Mouse (Mus musculus) embryonic facial prominence, embryonic 15.5 days (tissue): Measurements from ENCODE around the gene Raet1d. TPM values are rescaled to one million over a fixed set of nuclear protein-coding genes. Genes with fewer than 3 reads are reported as not detected.
"Not testable (repeated sequence)": the region's sequence is repeated elsewhere in the genome, so short reads cannot be mapped to it uniquely, and the experiment has no call there.

ENCODE experiments used
- ATAC-seq: fragments of 200-750 bp; cut with Nextera tagmentation; 2 replicates; pipeline ENCODE4 v1.8.0; 2017; ENCODE audit warnings: low read depth, moderate TSS enrichment; ENCODE audit not compliant: insufficient number of reproducible peaks, low FRiP score, low TSS enrichment
- H3K27ac ChIP-seq: fragments of 300-500 bp; sonication (generic); replicated peaks from 2 replicates; pipeline ENCODE4 v1.5.1; 2015; ENCODE audit warnings: mild to moderate bottlenecking, inconsistent platforms
- H3K27me3 ChIP-seq: fragments of 300-500 bp; sonication (generic); 2 replicates; pipeline ENCODE4 v1.6.1; 2015; ENCODE audit warnings: inconsistent platforms
- H3K36me3 ChIP-seq: fragments of 300-500 bp; sonication (generic); 2 replicates; pipeline ENCODE4 v1.6.1; 2015; ENCODE audit warnings: mild to moderate bottlenecking, inconsistent platforms
- H3K4me1 ChIP-seq: fragments of 300-500 bp; sonication (generic); 2 replicates; pipeline ENCODE4 v1.6.1; 2015; ENCODE audit warnings: inconsistent platforms
- H3K4me2 ChIP-seq: fragments of 300-500 bp; sonication (generic); replicated peaks from 2 replicates; pipeline ENCODE4 v1.6.1; 2015; ENCODE audit warnings: mild to moderate bottlenecking, inconsistent platforms
- H3K4me3 ChIP-seq: fragments of 300-500 bp; sonication (generic); replicated peaks from 2 replicates; pipeline ENCODE4 v1.5.1; 2015; ENCODE audit warnings: mild to moderate bottlenecking, inconsistent platforms
- H3K9ac ChIP-seq: fragments of 300-500 bp; sonication (generic); 2 replicates; pipeline ENCODE4 v1.6.1; 2015; ENCODE audit warnings: inconsistent platforms
- H3K9me3 ChIP-seq: fragments of 300-500 bp; sonication (generic); replicated peaks from 2 replicates; pipeline ENCODE4 v1.6.1; 2016; ENCODE audit warnings: inconsistent platforms
- WGBS: fragments of 180-500 bp; shearing (Covaris S2); methylation state at CpG from one replicate; pipeline ENCODE4 v1.1.7; 2015; 5-methylcytosine and 5-hydroxymethylcytosine counted together
- polyA plus RNA-seq: library from polyadenylated mRNA; unstranded; fragments of >200 nt; fragmentation: Nextera tagmentation; extraction: Ambion mirVana; gene quantifications from 2 replicates; pipeline ENCODE4 v1.2.1, GENCODE M21; 2015

The Raet1d gene
- polyA plus RNA-seq, 1 experiment from 2014 or later = 9.9 TPM

GRCm38 (mm10) chr10:22390146-22390545 lies 29.8 kb downstream of the Raet1d start:
- H3K4me2 ChIP-seq, H3K36me3 ChIP-seq, H3K9me3 ChIP-seq, H3K4me3 ChIP-seq, H3K4me1 ChIP-seq, H3K27me3 ChIP-seq, H3K27ac ChIP-seq, ATAC-seq, H3K9ac ChIP-seq: not testable (repeated sequence)
- WGBS = 86% methylated on average over 7 of the region's 7 CpGs

- H3K4me1 ChIP-seq, H3K9me3 ChIP-seq, H3K27me3 ChIP-seq, H3K4me2 ChIP-seq, ATAC-seq, H3K27ac ChIP-seq, H3K9ac ChIP-seq, H3K4me3 ChIP-seq, H3K36me3 ChIP-seq: not testable (repeated sequence)
- 64% methylated on average over 4 of the region's 5 CpGs for WGBS
Measured at GRCm38 (mm10) chr10:22391616-22392015, 31.3 kb downstream of the Raet1d start.

- H3K4me3 ChIP-seq, H3K9me3 ChIP-seq, H3K36me3 ChIP-seq, H3K27me3 ChIP-seq, ATAC-seq, H3K4me2 ChIP-seq, H3K9ac ChIP-seq, H3K27ac ChIP-seq, H3K4me1 ChIP-seq: not testable (repeated sequence)
- WGBS = no CpG with 5 or more reads among the region's 2 CpGs
Measured at GRCm38 (mm10) chr10:22393028-22393824, 32.9 kb downstream of the Raet1d start.

- ATAC-seq, H3K4me3 ChIP-seq, H3K4me2 ChIP-seq, H3K9me3 ChIP-seq, H3K9ac ChIP-seq, H3K4me1 ChIP-seq, H3K36me3 ChIP-seq, H3K27me3 ChIP-seq, H3K27ac ChIP-seq: not testable (repeated sequence)
- 0% methylated on average over 1 of the region's 1 CpGs for WGBS
Measured at GRCm38 (mm10) chr10:22396680-22397079, 36.3 kb downstream of the Raet1d start.

- not testable (repeated sequence) for H3K9me3 ChIP-seq, ATAC-seq, H3K9ac ChIP-seq, H3K27ac ChIP-seq, H3K4me2 ChIP-seq, H3K27me3 ChIP-seq, H3K36me3 ChIP-seq, H3K4me3 ChIP-seq, H3K4me1 ChIP-seq
- WGBS = 3% methylated on average over 9 of the region's 11 CpGs
Measured at GRCm38 (mm10) chr10:22402225-22402917, 42.0 kb downstream of the Raet1d start.

- WGBS = 0% methylated on average over 1 of the region's 8 CpGs
- not testable (repeated sequence) for ATAC-seq, H3K4me3 ChIP-seq, H3K27ac ChIP-seq, H3K27me3 ChIP-seq, H3K9ac ChIP-seq, H3K4me1 ChIP-seq, H3K36me3 ChIP-seq, H3K4me2 ChIP-seq, H3K9me3 ChIP-seq
Measured at GRCm38 (mm10) chr10:22413702-22414494, 53.5 kb downstream of the Raet1d start.

Other genes with a start within 250 kb of the Raet1d start
- gene E030030I06Rik, start 211.3 kb upstream of the Raet1d start, polyA plus RNA-seq = 11.8 and 15.8 TPM in 2 replicates
- 5.1 and 5.6 TPM in 2 replicates for gene Raet1e, start 202.0 kb upstream of the Raet1d start, polyA plus RNA-seq
- 0.62 and 0.71 TPM in 2 replicates for gene H60b, start 202.0 kb upstream of the Raet1d start, polyA plus RNA-seq